Mouse (Mus musculus) gonadal fat pad, adult 2 months (tissue): ENCODE measurements around the gene Pigx. TPM values are rescaled to one million over a fixed set of nuclear protein-coding genes. Genes with fewer than 3 reads are reported as not detected.

Experiments
- DNase-seq: peaks from one replicate; pipeline ENCODE4 v3.0.0-alpha.2; 2012; ENCODE audit warnings: low read depth
- polyA plus RNA-seq: library from polyadenylated mRNA; depleted of rRNA; stranded (reverse); fragments of >200 nt; gene quantifications from 2 replicates; pipeline ENCODE4 v1.2.3, GENCODE M21; 2012; rRNA removed

Pigx gene
- polyA plus RNA-seq, 1 experiment: 36.9 TPM

DNA sequence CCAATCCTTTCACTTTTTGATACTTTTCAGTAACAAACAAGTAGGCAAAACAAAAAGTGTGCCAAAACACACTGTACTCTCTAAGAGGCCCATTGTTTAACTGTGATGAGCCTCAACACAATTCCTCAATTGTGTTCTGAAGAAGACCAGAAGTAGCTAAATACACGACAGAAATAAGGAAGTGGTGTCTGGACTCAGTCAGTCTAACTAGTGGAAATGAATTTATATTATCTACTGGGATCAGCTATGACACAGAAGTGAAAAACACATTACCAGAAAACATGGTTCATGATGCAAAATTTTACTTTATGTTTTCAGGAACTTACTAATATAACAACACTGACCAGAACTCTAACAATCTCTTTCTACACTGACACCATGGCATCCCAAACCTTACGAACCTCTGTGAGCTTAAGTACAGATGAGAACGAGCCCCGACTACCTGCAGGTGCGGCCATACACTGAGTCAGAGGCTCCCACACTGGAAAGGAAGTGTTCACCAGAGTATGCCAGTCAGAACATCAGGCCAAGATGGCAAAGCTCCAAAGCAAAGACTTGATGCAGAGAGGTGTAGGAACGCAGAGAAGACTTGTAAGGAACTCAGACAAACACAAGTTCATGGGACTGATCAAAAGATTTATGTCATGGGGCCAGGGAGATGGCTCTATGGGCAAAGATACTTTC lies 39.6 kb downstream of the Pigx start:
- no peak for DNase-seq

DNA sequence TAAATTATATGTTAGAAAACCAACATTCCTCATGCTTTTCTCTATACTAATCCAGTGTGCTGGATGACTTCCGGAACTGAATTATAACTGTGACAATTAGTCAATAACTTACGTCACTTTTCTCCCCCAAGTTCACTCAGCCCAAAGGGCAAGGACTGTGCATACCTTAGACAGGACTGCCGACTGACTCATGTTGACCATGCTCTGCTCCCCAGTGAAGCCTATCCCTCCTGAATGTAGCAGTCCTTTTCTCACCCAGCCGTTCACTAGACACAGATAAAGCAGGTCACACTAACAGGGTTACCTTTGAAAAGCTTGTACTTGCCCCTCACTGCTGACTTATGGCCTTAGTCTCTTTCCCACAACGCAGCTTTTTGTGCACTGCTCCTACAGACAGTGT lies 40.7 kb downstream of the Pigx start:
- no peak for DNase-seq

DNA sequence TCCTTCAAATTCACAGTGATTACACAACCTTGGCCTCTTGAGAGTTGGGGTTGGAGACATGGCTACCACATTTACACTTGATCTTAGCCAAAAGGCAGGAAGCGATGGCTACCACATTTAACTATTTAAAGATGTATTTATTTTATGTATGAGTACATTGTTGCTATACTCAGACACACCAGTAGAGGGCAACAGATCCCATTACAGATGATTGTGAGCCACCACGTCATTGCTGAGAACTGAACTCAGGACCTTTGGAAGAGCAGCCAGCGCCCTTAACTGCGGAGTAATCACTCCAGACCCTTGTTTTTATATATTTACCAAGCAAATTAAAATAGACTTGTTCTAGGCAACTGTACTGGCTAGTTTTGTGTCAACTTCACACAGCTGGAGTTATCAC lies 57.2 kb downstream of the Pigx start:
- no peak for DNase-seq

Other genes with a start within 250 kb of the Pigx start
- 0.20 and 0.56 TPM in 2 replicates for gene Meltf, start 220.9 kb downstream of the Pigx start, polyA plus RNA-seq
- gene Pigz, start 165.9 kb downstream of the Pigx start, polyA plus RNA-seq: 3.3 and 4.1 TPM in 2 replicates
- gene 0610012G03Rik, start 151.2 kb downstream of the Pigx start, polyA plus RNA-seq: 48.7 and 49.8 TPM in 2 replicates
- gene Ncbp2, start 151.2 kb downstream of the Pigx start, polyA plus RNA-seq: 14.5 and 36.0 TPM in 2 replicates
- gene Senp5, start 96.5 kb downstream of the Pigx start, polyA plus RNA-seq: 8.4 and 8.6 TPM in 2 replicates
- 18.0 and 26.2 TPM in 2 replicates for gene Pak2, start 20.4 kb downstream of the Pigx start, polyA plus RNA-seq
- 7.9 and 8.5 TPM in 2 replicates for gene Cep19, start 60 bp upstream of the Pigx start, polyA plus RNA-seq
- 20.7 and 28.9 TPM in 2 replicates for gene Nrros, start 65.9 kb upstream of the Pigx start, polyA plus RNA-seq
- not detected in 2 replicates for gene Bex6, start 80.1 kb upstream of the Pigx start, polyA plus RNA-seq
- gene Fbxo45, start 147.4 kb upstream of the Pigx start, polyA plus RNA-seq: 6.8 and 8.6 TPM in 2 replicates
- 9.1 and 9.5 TPM in 2 replicates for gene Wdr53, start 147.5 kb upstream of the Pigx start, polyA plus RNA-seq
- gene Smco1, start 171.7 kb upstream of the Pigx start, polyA plus RNA-seq: not detected in 2 replicates
- gene Rnf168, start 177.7 kb upstream of the Pigx start, polyA plus RNA-seq: 7.6 and 12.0 TPM in 2 replicates
- gene Ubxn7, start 232.5 kb upstream of the Pigx start, polyA plus RNA-seq: 10.9 and 22.6 TPM in 2 replicates